Mouse (Mus musculus): ENCODE measurements at regions not wholly inside any gene's neighbourhood (a gene's known extent, or its start where the extent isn't known, plus 50 kb on each side); places are given as distances from the start of the nearest gene placed in this dataset.
A peak's percentile ranks its signal among the peaks of the same experiment; 100 is the strongest.

DNA sequence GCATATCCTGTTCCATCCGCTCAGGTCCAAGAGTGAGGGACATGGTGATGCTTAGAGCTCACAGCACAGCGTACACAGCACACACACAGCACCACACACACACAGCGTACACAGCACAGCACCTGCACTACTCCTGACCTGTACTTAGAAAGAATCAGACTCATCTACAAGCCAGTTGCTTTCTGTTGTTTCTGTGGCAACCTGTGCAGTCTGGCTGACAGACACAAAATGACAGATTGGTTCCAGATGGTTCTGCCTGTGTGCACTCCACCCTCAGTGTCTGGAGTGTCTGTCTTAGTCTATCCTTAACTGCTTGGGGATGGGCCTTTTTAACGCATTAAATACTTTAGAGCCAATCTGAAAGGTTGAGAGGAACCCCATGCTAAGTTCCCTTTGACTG lies 150.4 kb upstream of the Kcnab2 start:
- DNase-seq (ENCODE audit: low read depth): no peak

DNA sequence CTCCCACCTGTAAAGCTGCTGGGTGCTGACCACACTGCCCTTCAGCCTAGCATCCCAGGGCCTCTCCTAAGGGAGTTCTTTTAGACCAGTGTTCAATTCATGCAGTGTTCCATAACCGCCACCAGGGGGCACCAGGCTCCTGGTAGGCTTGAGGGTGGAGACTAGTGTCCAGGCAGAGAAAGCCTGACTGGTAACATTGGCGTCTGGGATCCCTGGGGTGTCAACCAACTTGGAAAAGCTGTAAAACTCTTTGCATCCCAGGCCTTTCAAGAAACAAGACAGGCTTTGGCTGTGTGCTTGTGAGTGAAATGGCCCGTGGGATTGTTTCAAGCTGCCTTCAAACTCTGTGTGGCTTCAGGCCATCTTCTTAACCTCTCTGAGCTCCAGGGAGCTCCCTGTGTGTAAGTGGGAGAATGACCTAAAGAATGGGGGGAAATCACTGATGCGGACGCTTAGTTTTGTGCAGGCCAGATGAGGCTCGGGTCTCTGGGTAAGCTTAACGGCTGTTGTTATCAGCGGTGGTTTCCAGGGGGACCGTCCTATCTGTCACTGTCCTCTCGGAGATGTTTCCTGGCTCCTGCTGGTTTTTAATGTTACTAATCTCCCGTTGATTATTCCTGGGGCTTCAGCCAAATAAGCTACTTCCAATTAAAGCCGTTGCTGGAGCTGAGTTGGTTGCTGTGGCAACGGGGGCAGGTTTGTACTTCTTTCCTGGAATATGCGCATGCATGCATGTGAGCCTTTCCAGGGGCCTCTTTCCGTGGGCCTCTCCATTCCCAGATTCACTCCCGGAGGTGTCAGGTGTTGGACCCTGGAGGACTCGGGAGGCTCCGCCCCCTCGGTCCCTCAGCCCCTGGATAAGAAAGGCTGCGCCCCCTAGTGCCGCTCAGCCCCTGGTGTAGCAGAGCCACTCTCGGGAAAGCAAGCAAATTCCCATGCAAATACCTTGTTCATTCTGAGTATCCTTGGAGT lies 147.6 kb upstream of the Kcnab2 start:
- DNase-seq (ENCODE audit: low read depth): peak; percentile 31

GRCm38 (mm10) chr4:152622022-152622777 lies 144.5 kb upstream of the Kcnab2 start:
- DNase-seq (ENCODE audit: low read depth): no peak

- no peak for DNase-seq (ENCODE audit: low read depth)
Observed at GRCm38 (mm10) chr4:152617636-152618035, 140.0 kb upstream of the Kcnab2 start.

- no peak for DNase-seq (ENCODE audit: low read depth)
Observed at GRCm38 (mm10) chr4:152615155-152615554, 137.5 kb upstream of the Kcnab2 start.

- DNase-seq (ENCODE audit: low read depth): no peak
Observed at GRCm38 (mm10) chr4:152614356-152615100, 136.9 kb upstream of the Kcnab2 start.
